Mouse (Mus musculus): Measurements from ENCODE around the gene Jun.

The Jun gene

DNA sequence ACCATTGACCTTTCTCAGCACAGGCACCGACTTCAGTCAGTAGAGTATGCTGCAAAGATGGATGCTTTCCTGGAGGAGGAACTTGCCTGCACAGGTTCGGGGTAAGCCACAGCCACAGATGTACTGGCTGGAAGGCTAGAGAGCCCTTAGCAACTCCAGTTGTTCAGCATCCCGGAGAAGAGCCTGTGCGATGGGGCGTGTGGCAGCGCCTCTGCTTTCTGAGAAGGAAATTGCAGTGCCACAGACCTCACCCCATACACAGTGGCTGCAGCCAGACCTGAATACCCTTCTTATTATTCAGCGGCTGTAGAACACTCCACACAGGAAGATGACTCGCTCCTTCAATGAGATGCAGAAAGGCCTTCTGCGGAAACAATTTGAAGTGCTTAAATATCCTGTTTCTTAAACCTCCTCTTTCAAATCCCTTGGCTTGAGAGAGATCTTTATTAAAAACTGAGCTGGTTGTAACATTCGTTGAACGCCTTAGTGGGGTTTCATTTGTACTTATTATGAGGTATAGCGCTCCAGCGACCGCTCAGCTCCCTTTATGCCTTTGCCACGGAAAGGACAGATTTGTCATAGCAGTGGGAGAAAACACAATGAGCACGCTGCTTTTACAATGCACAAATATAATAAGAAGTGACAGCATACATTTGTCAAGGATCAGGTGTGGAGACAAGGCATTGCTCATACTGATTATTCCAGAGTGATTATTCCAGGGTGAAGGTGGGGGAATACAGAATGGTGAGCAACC, 26.0 kb downstream of the Jun start:
- DNase-seq (ENCODE audit: low spot score in 2 of 2) = no peak

DNA sequence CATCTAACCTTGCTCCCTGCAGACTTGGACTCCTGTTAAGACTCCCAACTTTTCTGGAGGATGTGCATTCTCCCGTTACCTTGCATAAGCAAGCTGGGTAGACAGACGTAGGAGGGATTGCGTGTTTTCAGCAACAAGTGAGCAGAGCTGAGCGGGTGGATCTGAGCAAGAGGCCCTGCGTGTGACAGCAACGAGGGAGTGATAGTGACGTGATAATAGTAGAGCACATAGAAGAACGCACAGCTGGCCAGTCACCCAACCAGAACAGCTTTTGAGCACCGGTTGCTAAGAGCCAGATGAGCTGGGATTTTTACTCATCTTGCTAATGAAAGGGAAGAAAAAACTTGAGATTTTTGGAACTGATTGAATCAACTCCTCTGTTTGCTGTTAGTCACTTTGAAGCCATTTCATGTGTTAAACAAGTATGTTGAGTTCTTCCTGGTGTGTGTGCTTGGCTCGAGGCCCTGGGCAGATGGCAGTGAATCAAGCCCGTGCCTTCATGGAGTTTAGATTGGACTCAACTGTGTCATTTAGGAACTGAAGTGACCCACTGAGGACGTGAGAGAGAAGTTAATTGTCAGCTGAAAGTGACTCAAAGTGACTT, 28.6 kb downstream of the Jun start:
- DNase-seq (ENCODE audit: low spot score in 2 of 2) = no peak

DNA sequence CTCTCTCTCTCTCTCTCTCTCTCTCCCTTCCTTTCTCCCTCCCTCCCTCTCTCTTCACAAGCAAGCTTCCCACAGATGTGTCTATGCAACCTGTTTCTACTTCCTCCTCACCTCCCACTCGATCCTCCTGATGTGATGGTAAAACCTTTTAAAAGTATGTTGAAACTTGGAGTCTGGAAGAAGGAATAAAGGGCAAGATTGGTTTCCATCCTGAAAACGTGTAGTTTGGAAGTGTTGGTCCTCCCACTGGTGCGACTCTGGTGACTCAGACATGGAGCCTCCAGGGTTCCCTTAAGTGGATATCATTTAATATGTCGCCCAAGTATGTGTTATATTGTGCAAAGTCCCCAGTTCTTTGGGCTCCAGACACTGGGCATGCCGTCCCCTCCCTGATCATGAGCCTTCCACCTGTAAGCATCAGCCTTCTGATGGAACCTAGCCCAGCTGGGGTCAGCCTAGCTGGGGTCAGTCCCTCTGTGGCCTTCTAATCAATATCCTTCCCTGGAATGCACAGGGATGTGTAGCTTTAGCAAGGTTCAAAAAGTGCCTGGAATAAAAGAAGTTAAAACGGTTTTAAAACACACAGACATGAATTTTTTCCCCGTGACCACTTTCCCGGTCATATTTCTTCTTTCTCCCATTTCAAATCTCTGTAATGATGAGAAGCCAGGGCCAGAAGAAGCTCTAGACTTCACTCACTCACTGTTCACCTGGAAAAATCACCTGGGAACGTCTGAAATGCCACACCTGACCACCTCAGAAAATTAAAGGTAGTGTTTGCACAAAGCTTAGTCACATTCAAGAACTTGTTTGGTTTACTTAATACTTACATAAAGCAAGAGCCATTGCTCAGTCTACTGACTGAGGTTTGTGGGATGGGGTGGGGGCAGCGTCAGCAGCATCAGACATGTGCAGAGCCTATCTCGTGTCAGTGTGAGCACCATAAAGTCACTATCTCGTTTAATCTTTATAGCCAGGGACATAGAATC, 30.1 kb downstream of the Jun start:
- no peak for DNase-seq (ENCODE audit: low spot score in 2 of 2)

DNA sequence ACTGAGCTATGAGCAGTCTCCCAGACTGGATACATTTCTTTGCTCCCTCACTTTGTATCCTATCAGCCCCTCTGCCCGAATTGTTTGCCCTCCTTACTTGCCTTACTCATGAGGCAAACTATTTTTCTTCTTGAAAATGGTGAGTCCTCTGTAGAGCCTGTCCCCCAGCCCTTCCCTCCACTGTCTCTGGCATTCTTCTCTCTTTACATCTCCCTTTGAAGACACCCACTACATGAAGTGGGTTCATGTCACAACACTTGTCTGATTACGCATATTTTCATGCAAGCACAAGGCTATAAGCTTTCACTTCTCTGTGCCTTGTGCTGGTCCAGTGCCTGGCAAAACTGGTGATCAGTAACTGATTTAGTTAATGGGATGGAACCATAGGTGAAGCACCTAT, 31.8 kb downstream of the Jun start:
- no peak for DNase-seq (ENCODE audit: low spot score in 2 of 2)

DNA sequence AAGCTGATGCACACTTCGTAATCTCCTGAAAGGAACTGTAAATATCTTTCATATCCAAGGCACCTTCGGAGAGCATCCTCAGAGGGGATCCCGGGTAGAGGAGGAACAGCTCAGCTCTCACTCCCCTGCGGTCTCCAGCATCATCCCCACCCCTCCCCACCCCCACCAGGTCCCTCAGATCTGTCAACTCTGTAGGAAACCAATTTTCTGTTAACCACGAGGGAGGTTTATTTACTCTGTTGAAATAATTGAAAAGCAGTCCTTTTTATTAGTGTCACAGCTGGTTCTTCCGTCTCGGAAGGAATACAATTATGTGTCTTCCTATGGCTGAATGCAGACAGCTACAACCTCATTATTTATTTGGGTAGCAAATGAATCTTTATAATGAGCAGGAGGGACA, 33.8 kb downstream of the Jun start:
- DNase-seq (ENCODE audit: low spot score in 2 of 2) = no peak

DNA sequence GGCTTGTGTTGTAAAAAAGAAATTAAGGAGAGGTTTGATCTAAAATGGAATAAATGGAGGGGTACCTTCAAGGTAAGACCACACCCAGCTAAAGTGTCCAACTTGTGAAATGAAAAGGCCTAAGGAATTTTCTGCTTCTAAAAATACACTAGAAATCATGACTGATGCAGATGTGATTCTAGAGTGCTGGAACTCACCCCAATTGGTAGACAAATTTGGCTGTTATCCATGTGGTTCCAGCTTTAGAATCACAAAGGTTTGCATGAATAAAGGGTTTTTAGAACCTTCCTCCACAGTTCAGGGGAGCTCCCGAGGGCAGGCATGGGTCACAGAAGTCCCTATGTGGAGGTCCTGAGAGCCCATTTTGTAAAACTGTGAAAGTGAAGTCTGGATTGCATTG, 39.3 kb downstream of the Jun start:
- no peak for DNase-seq (ENCODE audit: low spot score in 2 of 2)

DNA sequence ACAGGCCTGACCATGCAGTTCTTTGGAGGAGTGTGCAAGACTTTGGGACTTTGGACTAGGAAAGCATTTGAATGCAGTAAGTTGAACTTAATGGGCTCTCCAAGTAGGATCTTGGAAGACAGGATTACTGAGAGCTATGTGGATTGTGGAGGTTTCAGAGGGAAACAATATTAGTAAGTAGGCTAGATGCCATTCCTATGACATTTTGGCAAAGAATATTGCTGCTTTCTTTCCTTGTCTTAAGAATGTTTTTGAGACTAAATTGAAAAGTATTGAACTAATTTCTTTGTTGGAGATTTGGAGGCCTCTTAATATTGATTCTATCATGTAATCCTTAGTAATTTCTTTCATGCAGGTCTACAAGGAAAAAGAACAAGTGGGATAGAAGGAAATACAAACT, 39.8 kb downstream of the Jun start:
- no peak for DNase-seq (ENCODE audit: low spot score in 2 of 2)

DNA sequence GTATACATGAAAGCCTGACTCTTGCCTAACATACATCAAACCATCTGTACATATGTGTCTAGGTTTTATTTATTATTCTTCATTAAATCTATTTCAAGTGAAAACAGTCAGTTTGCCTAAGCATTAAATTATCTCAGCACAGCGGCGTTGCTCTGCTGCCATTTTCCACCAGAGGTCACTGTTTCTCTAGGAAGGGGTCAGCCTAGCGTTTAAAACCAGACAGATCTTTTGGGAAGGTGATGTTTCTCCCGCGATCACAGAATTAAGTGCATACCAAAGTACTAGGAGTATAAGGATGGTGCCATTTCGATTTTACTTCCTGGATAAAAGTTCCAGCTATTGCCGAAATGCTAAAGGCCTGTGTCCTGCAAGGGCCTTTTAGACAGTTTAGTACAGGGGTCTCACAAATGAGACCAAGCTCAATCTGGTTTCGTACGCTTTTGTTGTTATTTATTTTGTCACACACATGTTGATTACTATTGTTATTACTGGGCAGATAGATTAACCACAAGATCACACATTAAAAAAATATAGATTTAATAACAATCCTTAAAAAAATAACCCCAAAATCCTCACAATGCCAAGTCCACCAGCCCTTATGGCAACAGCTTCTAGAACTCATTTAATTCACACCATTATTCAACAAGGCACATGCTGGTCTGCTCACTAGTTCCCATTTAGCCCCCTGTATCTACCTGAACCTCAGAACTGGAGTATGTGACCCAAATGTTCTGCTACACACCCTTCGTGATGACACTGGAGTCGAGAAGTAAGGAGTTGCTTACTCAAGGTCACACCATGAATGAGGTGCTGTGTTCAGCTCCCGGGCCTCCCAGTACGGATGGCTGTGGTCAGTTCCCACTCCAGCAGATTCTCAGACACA, 43.6 kb downstream of the Jun start:
- DNase-seq (ENCODE audit: low spot score in 2 of 2) = peak; percentile 45 to 78

DNA sequence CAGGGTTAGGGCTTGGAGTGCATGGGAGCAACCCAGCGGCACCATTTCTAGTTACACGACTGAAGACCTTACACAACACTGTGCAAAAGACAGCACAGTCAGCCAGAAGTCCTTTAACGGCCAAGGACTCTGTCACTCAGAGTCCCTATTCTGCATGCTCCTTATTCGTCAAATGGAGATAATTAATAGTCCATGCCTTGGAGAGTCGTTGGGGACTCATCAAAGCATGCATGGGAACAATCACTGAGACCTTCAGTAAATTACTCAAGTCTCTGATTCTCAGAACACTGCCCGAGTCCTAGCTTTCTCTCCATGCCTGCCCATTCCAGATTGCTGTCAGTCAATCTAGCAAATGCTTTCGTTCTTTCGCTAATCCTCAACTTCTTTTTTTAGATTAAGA, 44.3 kb downstream of the Jun start:
- DNase-seq (ENCODE audit: low spot score in 2 of 2) = no peak

DNA sequence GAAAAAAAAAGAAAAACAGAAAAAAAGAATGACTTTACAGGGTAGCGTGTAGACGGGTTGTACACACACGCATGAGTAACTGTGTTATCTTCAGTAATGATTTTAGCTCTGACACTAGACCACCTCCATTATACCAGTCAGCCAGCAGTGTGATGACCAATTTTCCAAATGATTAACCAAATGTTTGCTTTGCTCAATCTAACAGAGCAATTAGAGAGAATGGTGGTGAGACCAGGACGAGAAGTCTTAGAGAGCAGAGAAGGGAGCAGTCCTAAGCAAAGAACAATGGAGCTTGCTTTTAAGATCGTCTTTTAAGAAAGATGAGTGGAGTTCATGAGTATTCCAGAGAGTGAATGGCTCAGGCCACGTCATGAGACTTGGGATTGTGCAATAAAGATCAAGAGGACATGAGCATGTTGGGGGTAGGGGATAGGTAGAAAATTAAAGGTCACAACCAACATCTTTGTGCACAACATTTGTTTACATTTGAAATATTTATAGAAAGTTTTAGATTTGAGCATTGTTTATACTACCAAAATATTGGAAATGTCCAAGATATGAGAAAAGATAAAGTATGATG, 46.7 kb downstream of the Jun start:
- DNase-seq (ENCODE audit: low spot score in 2 of 2) = no peak

DNA sequence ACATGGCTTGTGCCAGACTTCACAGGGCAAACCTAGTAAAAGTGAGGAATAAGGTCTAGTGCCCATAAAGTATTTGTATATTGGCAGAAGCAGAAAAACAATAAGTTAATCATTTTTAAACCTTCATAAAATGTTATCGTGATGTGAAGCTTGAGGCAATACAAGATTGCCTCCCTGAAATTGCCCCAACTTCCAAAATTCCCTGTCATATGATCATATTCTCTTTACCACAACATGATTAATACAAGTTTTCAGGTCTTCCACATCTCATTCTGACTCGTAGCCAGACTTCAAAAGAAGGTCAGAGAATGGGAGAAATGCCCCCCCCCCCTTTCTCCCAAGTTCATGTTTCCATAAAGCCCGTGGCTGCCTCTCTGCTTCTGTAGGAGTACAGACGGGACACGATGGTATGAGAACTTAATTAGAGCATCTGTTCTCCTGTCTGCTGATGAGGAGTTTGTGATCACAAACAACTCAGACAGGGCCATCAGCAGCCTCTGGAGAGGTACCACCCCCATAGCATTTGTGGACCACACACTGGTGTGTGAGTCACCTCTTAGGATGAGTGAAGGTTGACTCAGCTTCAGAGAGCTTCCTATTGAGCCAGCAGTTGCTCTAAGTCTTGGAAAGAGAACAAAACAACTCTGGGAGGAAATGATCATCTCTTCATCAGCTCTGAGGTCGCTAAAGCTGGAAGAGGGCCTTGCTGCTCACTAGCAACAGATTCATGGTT, 50.8 kb downstream of the Jun start:
- DNase-seq (ENCODE audit: low spot score in 2 of 2) = no peak

DNA sequence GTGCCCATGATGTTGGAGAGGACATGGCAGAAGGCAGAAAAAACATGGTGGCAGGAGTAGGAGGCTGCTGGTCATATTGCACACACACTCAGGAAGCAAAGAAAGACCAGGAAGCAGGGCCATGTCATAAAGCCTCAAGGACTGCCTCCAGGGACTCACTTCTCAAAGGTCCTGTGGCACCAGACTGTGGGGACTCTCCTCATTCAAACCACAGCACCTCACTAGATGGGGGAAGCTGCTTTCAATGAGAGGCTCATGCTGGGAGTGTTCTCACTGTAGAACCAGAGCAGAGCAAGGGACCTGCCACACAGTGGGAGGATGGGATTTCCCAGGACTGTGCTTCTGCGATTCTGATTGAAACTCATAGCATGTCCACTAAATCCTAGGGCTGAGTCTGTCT, 51.9 kb downstream of the Jun start:
- DNase-seq (ENCODE audit: low spot score in 2 of 2) = no peak

DNA sequence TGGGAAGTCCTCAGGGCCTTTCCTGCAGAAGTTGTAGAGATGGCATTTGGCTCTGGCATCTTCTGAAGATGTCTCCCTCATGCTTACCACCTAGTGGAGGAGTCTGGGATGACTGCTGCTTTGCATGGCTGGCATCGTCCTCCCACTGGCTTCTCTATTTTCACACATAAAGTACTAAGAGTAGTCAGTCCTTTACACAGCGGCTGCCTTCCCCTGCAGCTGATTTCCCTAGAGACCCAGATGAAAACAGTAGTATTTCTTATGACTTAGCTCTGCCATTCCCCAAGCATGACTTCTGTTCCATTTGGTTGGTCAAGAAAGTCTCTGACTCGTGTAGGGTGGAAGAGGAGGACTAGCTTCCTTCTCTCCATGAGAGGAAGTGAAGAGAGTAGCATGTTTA, 52.8 kb downstream of the Jun start:
- no peak for DNase-seq (ENCODE audit: low spot score in 2 of 2)

Data from cerebellum, postnatal 4 days (tissue).